Mouse (Mus musculus) megakaryocyte-erythroid progenitor cell, adult 5-6 weeks (primary cell): Measurements from ENCODE around the gene Eipr1. TPM values are rescaled to one million over a fixed set of nuclear protein-coding genes. Genes with fewer than 3 reads are reported as not detected.

Experiments
- ATAC-seq: replicated peaks from 2 replicates; pipeline ENCODE4 v1.8.0; 2016; ENCODE audit warnings: mild to moderate bottlenecking, inconsistent platforms; ENCODE audit not compliant: severe bottlenecking, poor library complexity, low FRiP score, low TSS enrichment
- total RNA-seq, 2 experiments: library from RNA; stranded (forward) in 1 of 2; stranded (reverse) in 1 of 2; fragments of 200-1000, 215-1000 nt in 1 of 2; fragments of >200 nt in 1 of 2; fragmentation: Nextera tagmentation in 1 of 2; gene quantifications; 2 replicates each; pipeline ENCODE4 v1.2.3; 2014 to 2017

Gene Eipr1
- total RNA-seq, 2 experiments from 2014 or later, result 29.6 to 30.0 TPM

- no peak for ATAC-seq
Measured at GRCm38 (mm10) chr12:28769953-28770352, 18.4 kb downstream of the Eipr1 start.

GRCm38 (mm10) chr12:28773815-28774214, 22.2 kb downstream of the Eipr1 start:
- 0 out of 2 replicates have a peak, but pooled peaks have one; percentile 43 for ATAC-seq

GRCm38 (mm10) chr12:28775120-28775519, 23.5 kb downstream of the Eipr1 start:
- no peak for ATAC-seq

- no peak for ATAC-seq
Measured at GRCm38 (mm10) chr12:28775627-28776026, 24.0 kb downstream of the Eipr1 start.

- no peak for ATAC-seq
Measured at GRCm38 (mm10) chr12:28780180-28780579, 28.6 kb downstream of the Eipr1 start.

- ATAC-seq, result no peak
Measured at GRCm38 (mm10) chr12:28782637-28783036, 31.0 kb downstream of the Eipr1 start.

- peak; percentile 89 for ATAC-seq
Measured at GRCm38 (mm10) chr12:28784355-28784754, 32.8 kb downstream of the Eipr1 start.

GRCm38 (mm10) chr12:28784864-28785263, 33.3 kb downstream of the Eipr1 start:
- ATAC-seq, result no peak

- ATAC-seq, result no peak
Measured at GRCm38 (mm10) chr12:28785299-28785698, 33.7 kb downstream of the Eipr1 start.

- ATAC-seq, result no peak
Measured at GRCm38 (mm10) chr12:28786310-28786709, 34.7 kb downstream of the Eipr1 start.

GRCm38 (mm10) chr12:28792613-28793012, 41.0 kb downstream of the Eipr1 start:
- no peak for ATAC-seq

GRCm38 (mm10) chr12:28793715-28794114, 42.1 kb downstream of the Eipr1 start:
- ATAC-seq, result no peak

GRCm38 (mm10) chr12:28795041-28795440, 43.4 kb downstream of the Eipr1 start:
- ATAC-seq, result peak; percentile 34; the same call in 1 of the 2 replicates

- ATAC-seq, result no peak
Measured at GRCm38 (mm10) chr12:28796881-28797420, 45.3 kb downstream of the Eipr1 start.

- no peak for ATAC-seq
Measured at GRCm38 (mm10) chr12:28799798-28800411, 48.3 kb downstream of the Eipr1 start.

GRCm38 (mm10) chr12:28800423-28800822, 48.8 kb downstream of the Eipr1 start:
- no peak for ATAC-seq

- ATAC-seq, result no peak
Measured at GRCm38 (mm10) chr12:28800891-28801290, 49.3 kb downstream of the Eipr1 start.

- ATAC-seq, result no peak
Measured at GRCm38 (mm10) chr12:28801731-28802130, 50.1 kb downstream of the Eipr1 start.

GRCm38 (mm10) chr12:28803043-28803442, 51.4 kb downstream of the Eipr1 start:
- no peak for ATAC-seq

GRCm38 (mm10) chr12:28804558-28805481, 53.2 kb downstream of the Eipr1 start:
- ATAC-seq, result peak; percentile 97
